In genomic region chr4:82587146-82587870, GRCm38 (mm10) we compare ENCODE assay signal across 13 mouse cellular contexts.
DNase-seq lines count a peak whose midpoint lies in the region; ATAC-seq lines count a peak whose summit lies in the region.
"Had no signal": no experiment of that assay in that cellular context is flagged by ENCODE, and none has a peak within 500 bp of the region (broad histone marks: within the 10 kb centered on the region; RNA-seq: fewer than 3 reads in every experiment).

No protein-coding gene starts in this region.

- no peaks in the 10 kb centered on the region for H3K9me3 ChIP-seq in limb, embryonic 12.5 days
- H3K9me3 ChIP-seq: intestine, embryonic 15.5 days; limb, embryonic 15.5 days had no signal

- DNase-seq in layer of hippocampus, adult 8-10 months (ENCODE audit: low spot score in 2 of 2) = peak; percentile 23 to 48
- DNase-seq in layer of hippocampus, adult 11-12 months (ENCODE audit: low spot score) = no peak
- peak; percentile 64 for DNase-seq in cerebellum, adult 11-12 months
- DNase-seq in cerebellum, postnatal 25 days = peak; percentile 72 to 81
- DNase-seq in spleen, adult 12 weeks (ENCODE audit: low spot score) = no peak
- DNase-seq in adrenal gland, postnatal 4 days (ENCODE audit: low spot score in 2 of 2) = no peak
- no peak for DNase-seq in frontal cortex, postnatal 10 days (ENCODE audit: low spot score in 2 of 2)
- DNase-seq: adrenal gland, postnatal 10 days; gastrocnemius, postnatal 36 days had no signal

- H3K4me2 ChIP-seq in limb, embryonic 12.5 days = no peak overlapping the region
- H3K4me2 ChIP-seq: intestine, embryonic 15.5 days; limb, embryonic 15.5 days had no signal

- no peak overlapping the region for H3K9ac ChIP-seq in limb, embryonic 12.5 days (replicated peaks)
- H3K9ac ChIP-seq: intestine, embryonic 15.5 days; limb, embryonic 15.5 days had no signal

- 0 out of 2 replicates have a peak, but pooled peaks cover 2% of the 10 kb centered on the region for H3K27me3 ChIP-seq in limb, embryonic 12.5 days
- H3K27me3 ChIP-seq: intestine, embryonic 15.5 days; limb, embryonic 15.5 days; Patski had no signal

- no peak for ATAC-seq in limb, embryonic 12.5 days (ENCODE audit: insufficient number of reproducible peaks, insufficient read depth, low FRiP score, low TSS enrichment, low read depth)
- ATAC-seq: intestine, embryonic 15.5 days; Patski had no signal

- 85% methylated on average over 16 of the region's 16 CpGs for WGBS in limb, embryonic 12.5 days

- H3K27ac ChIP-seq in limb, embryonic 12.5 days = peak overlapping the region; percentile 47; the same call in 1 of the 2 replicates
- H3K27ac ChIP-seq: intestine, embryonic 15.5 days; limb, embryonic 15.5 days had no signal

- no peak overlapping the region for H3K4me3 ChIP-seq in limb, embryonic 12.5 days (replicated peaks)
- H3K4me3 ChIP-seq: intestine, embryonic 15.5 days; limb, embryonic 15.5 days had no signal

- H3K36me3 ChIP-seq in limb, embryonic 12.5 days = no peaks in the 10 kb centered on the region
- H3K36me3 ChIP-seq: intestine, embryonic 15.5 days; limb, embryonic 15.5 days had no signal

- H3K4me1 ChIP-seq in limb, embryonic 12.5 days (replicated peaks) = no peaks in the 10 kb centered on the region

Comparison
In these comparisons a context has a peak if more than half of its experiments do, and no peak if none do; other contexts are left out.
1. DNase-seq: peak in layer of hippocampus, adult 8-10 months (2 of 2), cerebellum, adult 11-12 months (single experiment) and cerebellum, postnatal 25 days (2 of 2); none in layer of hippocampus, adult 11-12 months (single experiment), spleen, adult 12 weeks (single experiment), adrenal gland, postnatal 4 days (0 of 2) and frontal cortex, postnatal 10 days (0 of 2).